Mouse (Mus musculus) retina, embryonic 14.5 days (tissue): ENCODE data around the gene Snx29.
"Not testable (repeated sequence)": the region's sequence is repeated elsewhere in the genome, so short reads cannot be mapped to it uniquely, and the experiment has no call there.

Experiments used
- DNase-seq: peaks from one replicate; pipeline ENCODE4 v3.0.0-alpha.2; 2015; ENCODE audit warnings: low spot score

Snx29 gene

DNA sequence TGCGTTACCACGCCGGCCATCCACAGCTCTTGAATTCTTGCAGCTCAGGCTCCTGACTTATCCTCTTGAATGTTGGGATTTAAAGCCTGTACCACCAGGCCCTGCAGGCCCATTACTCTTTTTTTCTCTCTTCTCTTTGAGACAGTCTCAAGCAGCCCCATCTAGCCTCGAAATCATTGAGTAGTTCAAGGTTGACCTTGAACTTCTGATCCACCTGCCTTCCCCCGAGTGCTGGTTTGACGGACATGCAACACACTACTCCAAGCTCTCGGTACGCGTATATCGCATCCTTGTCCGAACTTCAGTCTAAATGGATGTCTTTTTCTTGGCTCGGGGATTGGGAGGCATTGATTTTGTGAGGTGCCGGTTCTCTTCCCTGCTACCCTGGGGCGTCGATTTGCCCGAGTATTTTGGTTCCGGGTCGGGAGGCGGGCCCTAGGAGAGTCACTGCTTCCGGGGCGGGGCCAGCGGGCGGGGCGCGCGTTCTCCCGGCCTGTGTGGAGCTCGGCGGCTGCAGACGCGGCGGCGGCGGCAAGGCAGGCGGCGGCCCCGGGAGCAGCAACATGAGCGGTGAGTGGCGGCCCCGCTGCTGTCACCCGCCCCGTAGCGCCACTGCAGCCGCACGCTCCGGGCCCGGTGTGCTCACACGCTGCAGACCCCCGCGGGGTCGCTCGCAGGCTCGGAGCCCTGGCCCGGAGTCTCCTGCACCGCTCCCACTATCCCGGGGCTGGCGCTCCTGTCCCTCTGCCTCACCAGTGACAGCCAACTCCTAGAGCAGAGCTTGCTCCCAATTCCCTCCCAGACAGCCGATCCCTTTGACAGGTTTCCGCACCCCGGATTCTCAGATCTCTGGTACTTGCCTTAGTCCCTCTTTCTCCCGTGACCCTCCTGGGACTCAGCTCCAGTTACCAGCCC lies at the start of gene Snx29:
TSS of gene Snx29 (plus strand) at position 500 of the 915 bp plus-strand sequence.
- peak; percentile 96 for DNase-seq

DNA sequence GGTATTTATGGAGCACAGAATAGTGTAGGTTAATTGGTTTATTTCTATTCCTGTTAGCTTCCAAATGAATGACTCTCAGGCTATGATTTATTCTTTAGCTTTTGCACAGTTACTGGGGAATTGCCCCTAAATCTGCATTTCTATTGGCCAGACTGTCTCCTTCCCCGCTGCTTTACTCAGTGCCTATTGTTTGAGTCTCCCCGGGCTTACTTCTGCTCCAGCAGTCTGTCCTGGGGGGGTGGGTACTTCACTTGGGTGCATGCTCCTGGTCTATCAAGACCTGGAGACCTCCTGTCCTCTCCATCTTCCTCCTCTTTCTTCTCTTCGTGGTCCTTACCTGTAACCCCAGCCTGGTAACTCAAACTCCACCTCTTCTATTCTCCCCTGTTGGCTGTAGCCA lies 45.8 kb upstream of the Snx29 start:
- DNase-seq, result no peak

DNA sequence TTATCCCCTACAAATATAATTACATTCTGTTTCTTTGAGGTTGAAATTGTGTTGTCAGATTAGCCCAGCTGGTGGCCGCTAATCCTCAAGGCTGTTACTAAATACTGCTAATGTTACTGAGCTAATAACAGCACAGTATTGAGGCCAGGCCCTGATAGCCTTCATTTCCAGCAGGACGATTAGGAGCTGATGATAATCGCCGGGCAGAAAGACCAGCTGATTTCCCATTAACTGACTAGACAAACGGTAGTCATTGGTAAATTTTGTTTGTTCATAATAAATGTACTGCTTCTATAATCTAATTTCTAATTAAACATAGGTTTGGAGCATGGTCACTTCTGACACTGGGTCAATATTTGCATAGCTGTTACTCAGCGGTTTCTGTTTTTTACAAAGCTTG lies 43.9 kb upstream of the Snx29 start:
- DNase-seq, result peak; percentile 24

DNA sequence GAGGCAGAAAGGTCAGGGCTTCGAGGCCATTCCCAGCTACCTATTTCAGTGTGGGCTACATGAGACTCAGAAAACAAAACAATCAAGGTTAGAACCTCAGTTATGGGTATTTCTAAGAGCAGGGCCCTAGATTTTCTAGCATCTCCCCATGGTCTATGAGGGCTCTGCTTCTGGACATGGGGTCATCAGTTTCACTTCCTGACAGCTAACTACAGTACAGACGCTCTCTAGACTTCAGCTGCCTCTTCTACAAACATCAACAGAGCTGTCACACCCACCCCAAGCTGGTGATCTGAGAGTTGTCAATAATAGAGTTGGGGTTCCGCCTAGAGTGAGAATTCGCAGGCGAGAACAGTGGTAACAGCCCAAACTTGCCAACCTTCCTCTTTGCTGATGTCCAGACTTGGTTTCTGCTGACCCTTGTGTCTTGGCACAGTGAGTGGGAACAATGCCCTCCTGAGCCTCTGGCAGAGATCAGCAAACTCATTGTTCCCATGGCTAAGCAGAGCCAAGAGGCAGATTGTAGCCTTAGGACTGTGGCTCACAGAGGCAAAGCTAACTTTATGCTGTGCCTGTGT lies 40.0 kb upstream of the Snx29 start:
- no peak for DNase-seq

DNA sequence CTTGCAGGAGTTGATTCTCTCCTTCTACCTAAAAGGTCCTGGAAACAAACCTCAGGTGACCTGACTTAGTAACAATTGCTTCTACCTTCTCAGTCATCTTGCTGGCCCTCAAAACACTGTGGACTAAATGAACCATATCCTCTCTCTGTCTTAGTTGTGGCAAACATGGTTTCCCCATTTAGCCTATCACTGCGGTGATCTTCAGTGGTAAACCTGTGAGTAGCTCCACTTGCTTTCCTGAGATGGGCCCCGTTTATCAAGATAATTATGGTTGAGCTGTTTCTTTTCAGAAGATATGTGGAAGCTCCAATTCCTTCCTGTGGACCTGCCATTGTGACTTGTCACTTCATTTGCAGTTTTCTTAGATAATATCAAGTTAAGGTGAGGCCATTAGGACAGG lies 37.8 kb upstream of the Snx29 start:
- DNase-seq, result no peak

DNA sequence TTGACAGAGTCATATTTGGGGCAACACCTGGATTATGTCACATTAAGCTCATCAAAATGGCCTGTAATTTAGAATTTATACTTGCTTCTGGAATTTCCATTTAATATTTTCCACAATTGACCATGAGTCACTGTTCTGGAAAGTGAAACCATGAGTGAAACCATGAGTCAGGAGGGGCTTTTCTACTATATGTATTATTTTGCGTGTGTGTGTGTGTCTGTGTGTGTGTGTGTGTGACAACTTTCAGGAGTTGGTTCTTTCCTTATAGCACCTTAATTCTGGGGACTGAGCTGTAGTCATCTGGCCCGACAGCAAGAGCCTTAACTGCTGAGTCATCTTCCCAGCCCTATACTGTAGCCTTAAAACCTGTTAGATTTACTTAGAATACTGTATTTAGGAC lies 36.8 kb upstream of the Snx29 start:
- DNase-seq, result no peak

DNA sequence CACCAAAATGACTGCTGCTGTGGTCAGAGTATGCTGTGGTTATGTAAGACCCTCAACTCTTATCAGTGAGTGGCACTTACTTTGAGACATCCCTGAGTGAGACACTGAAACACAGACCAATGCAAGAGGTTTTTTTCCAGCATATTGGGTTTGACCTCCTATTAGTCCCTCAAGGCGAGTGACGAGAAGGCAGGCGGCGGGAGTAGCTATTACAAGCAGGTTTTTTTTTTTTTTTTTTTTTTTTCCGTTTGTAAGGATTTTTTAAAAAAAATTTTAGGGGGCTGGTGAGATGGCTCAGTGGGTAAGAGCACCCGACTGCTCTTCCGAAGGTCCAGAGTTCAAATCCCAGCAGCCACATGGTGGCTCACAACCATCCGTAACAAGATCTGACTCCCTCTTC lies 33.8 kb upstream of the Snx29 start:
- DNase-seq, result not testable (repeated sequence)

DNA sequence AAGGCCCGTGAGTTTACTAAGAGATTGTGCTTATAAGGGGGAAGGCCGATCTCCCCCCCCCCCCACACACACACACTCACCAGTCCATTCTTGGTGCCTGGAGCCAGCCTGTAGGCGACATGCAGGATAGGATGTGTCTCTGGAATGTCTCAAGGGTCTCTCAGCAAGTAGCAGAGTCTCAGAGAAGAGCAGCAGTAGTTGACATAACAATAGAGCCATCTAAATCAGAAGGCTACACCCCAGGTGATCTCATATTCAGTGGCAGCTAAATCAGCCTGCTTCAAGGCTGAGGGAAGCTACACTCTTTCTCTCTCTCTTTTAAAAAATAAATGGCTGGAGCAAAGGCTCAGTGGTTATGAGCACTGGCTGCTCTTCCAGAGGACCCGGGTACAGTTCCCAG lies 27.1 kb upstream of the Snx29 start:
- not testable (repeated sequence) for DNase-seq

DNA sequence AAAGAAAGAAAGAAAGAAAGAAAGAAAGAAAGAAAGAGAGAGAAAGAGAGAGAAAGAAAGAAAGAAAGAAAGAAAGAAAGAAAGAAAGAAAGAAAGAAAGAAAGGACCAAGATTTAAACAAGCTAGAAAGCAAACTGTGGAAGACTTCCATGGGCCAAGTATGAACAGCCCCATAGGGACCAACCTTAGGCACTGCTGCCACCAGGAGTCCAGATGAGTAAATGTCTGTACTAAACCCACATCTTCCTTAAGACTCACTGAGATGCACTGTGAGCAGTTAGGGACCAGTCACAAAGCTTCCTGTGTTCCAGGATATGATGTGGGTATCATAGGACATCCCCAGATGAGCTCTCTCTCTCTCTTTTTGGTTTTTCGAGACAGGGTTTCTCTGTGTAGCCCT lies 25.0 kb upstream of the Snx29 start:
- not testable (repeated sequence) for DNase-seq

DNA sequence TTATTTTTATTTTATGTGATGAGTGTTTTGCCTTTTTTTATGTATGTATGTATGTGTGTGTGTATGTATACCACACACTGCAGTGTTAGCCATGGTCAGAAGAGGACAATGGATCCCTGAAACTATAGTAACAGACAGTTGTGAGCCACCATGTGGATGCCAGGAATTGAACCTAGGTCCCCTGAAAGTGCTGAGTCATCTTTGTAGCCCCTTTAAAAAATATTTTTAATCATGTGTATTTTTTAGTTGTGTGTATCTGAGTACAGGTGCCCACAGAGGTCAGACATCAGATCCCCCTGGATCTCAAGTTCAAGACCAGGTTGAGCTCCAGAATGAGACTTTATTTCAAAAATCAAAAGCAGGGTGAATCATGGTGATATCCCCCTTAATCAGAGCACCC lies 19.0 kb upstream of the Snx29 start:
- no peak for DNase-seq

DNA sequence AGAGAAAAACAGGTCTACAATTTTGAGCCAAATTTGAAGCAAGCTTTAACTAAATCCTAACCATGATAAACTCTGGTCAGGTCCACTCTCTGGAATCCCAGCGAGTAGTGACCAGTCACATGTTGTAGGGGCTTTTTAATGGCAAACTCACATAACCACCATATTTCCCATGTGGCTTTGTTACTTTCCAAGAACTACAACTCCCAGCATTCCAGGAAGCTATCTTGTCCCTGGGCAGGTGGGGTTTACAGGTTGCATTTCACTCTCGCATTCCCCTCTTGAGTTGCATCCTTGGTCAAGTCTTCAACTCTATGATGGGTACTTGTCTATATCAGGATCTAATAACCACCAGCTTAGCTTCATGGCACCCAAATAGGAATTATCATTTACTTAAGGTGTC lies 17.2 kb upstream of the Snx29 start:
- DNase-seq, result no peak

DNA sequence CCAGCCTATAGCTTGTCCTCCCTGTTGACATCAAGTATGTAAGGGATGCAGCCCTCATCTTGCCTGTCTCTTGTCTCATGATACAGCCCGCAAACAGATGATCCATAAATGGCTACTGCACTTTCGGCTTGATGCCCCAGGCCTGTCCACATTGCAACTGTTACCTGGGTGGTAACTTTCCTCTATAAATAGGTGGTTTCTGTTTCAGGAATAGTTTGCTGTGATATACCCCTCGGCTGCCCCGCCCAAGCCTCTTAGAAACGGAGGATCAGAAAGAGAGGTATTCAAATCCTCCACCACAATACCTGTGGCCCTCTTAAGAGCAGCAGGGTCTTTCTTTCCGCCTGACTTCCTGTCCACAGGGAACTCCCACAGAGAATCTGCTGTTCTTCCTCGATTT lies 9.2 kb upstream of the Snx29 start, which contains the start of gene Tnfrsf17:
TSS of gene Tnfrsf17 (plus strand) at position 301 of the 400 bp plus-strand sequence.
- DNase-seq, result no peak

DNA sequence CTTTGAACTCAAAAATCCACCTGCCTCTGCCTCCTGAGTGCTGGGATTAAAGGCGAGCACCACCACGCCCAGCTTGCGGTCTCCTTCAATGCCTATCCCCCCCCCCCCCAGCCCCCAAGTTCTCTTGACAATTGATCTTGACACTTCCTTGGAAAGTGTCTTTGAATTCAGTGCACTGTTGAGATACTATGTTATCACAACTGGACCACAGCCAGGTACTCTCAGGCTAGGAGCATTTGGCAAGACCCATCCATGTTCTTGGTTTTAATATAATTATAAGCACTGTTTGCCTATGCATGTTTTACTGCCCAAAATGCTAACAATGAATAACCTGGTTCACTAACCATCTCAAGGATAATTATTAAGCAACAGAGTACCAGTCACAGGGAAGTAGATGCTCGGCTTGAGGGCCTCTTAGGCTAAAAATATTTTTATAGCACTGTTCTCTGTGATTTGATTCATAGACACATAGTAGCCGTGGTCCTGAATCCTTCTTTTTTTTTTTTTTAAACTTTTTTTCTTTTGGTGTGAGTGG lies 6.9 kb upstream of the Snx29 start:
- DNase-seq, result no peak

DNA sequence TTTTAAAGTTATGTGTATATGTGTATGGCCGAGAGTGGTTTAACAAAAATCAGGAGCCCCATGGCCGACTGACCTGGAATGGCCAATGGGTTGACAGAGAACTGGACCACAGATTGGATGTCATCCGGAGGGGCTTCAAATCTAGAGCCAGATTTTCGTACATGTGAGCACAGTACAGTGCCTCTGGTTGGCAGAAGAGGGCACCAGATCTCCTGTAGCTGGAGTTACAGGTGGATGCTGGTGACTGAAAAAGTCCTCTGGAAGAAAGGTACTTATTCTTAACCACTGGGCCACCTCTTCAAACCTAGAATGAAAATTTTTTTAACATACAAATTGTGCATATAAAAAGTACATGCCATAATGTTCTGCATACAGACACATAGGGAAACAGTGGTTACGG lies 6.0 kb upstream of the Snx29 start:
- no peak for DNase-seq

DNA sequence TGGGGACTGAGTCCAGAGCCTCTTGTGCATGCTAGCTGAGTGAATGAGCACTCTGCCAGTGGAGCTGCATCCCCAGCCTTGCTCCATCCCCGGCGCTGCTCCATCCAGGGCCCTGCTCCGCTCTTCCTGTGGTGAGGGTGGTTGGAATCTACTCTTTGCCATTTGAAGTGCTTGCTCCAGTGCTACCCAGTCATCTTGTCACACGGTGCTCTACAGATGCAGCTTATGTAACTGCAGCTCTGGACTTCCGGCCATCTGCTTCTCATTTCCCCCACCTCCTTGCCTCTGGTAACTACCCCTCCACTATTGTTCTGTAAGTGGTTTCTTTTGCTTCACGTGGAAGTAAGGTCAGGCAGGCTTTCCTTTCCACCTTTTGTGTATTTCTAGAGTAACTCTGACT lies 5.4 kb upstream of the Snx29 start:
- no peak for DNase-seq

DNA sequence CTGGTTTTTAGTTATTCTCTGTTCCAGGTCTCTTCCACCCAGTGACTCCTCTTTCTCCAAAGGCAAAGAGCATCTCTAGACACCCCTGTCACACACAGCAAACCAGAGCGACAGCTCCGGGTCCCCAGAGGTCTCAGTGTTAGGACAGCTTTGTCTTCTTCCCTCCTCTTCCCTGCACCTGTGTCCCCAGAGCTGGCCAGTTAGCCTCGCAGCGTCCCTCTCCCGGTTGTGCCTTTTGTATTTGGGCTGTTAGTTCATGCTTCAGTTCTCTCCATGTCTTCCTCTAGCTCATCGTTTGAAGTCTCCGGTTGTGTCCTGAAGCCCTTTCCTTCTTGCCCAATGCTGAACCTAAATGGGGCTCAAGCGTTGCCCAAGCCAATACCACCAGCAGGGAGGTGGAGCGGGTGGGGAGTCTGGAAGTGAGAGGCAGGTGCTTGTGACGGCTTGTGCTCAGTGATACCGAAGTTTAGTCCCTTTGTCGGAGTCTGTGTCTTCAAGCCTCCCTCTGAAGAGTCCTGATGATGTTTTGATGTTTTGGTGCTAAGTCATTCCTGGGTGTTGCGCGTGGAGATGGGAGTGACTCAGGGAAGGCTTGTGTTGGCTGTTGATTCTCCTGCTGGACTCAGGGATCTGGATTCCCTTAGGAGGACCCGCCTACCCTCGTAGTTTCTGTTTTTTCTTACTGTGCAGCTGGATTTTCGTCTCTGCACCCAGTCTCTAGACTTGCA lies 780 bp downstream of the Snx29 start:
- DNase-seq, result peak; percentile 60

DNA sequence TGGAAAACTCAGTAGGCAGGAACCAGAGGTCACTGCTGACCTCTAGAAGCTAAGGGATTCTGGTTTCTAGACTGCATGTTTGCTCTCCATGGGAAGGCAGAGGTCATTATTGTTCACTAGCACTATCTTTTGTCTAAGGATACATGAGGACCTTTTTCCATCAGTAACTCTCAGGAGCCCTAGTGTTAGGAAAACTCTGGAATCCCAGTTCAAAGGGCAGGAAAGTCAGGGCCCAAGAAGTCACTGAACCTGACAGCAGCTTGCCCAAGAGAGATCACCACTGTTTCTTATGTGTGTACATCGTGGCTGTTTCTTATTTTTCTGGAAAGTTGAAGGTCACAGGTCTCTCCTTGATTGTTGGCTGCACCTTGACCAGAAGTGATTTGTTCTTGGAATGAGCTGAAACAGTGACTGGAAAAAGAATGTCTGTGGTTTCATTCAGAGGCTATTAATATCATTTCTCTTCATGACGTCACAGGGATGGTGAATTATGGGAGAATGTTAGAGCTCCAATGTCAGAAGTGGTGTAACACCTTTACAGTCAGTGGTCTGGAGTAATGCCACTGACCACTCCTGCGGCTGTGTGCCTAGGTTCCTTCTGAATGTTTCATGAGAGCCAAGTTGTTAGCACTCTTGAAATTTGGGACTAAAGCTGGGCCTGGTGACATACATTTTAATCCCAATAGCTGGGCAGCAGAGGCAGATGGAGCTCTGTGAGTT lies 7.5 kb downstream of the Snx29 start:
- DNase-seq, result no peak

DNA sequence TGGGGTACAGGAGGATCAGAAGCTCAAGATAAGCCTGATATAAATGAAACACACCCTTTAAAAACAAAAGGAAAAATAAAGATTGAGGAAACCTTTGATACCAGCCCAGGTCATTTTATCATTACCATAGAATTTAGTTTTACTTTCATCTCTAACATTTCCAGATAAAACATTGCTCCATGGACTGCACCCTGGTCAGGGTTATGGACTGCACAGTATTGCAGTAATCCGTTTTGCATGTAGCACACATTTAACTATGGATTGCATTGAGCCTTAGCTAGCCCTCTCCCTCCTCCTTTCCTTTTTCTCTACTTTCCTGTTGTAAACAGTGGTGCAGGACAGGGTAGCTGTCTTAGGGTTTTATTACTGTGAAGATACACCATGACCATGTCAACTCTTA lies 8.3 kb downstream of the Snx29 start:
- no peak for DNase-seq

DNA sequence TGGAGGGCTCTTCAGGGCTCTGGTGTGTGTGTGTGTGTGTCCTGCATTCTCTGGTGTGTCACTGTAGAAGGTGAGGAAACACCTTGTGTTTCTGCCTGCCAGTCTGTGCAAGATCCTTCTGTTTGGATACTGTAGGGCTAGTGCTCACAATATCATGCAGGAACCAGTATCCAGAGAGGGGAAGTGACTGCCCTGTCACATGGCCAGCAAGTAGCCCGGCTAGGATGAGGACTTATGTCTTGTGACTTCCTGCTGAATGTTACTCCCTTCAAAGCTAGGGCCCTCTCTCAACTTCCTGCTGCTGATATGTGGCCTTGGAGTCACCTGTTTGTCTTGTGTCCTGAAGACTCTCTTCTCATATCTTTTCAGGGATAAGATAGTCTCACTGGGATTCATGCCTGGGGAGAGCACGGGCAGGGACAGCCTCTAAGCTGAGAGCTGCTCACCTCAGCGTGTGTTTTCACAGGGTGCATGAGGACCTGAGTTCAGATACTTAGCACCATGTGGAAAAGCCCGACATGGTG lies 20.6 kb downstream of the Snx29 start:
- DNase-seq, result no peak

DNA sequence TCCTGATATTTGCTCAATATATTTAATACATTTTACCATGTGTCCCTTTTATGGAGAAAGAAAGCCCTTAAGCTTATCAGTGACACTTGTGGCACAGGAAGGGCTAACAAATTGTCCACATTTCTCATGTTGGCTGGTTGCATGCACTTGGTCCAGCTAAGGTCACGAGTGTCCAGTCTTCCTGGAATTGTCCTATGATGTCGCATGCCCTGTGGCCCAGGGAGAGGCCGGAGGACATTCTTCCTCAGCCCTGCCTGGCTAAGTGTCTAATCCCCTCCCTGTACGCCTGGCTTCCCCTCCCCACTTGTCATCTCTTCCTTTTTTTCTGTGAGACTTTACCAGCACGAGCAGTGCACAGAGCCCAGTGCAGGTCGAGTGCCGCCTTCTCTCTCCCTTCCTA lies 29.2 kb downstream of the Snx29 start:
- DNase-seq, result no peak

DNA sequence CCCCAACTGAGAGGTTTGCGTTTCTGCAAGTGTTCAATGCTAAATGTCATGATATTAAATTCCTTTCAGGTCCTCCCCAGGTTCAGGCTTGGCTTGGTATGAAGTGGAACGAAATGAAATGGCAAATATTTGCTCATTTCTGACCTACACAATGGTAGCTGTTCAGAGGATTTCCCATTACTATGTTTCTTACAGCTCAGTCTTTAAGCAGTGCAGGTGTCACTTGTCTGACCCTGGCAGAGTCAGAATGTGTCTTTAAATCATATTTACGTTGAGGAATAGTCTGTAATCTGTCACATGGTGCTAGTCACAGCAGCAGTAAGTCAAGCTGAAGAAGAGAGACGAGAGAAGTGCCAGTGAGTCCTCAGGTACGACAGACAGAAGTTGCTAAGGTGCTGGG lies 36.5 kb downstream of the Snx29 start:
- no peak for DNase-seq

DNA sequence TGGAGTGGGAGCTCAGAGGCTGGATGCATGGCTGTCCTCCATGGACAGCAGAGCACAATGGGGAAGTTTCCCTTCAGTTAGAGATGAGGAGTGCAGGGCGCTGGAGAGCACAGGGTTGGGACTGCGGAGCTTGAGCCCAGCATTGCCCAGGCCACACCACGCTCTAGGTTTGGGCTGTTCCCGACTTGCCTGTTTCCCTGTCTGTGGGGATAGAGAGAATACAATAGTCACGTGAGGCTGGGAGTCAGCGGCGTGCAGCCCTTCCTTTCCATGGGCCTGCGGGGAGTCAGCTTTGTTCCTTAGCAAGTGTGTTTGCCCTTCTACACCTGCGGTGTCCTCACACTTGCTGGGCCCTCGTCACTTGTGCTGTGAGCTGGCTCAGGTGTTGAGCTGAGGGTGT lies 37.2 kb downstream of the Snx29 start:
- DNase-seq, result no peak
